Mouse (Mus musculus) 416B (cell line): ENCODE measurements at regions not wholly inside any gene's neighbourhood (a gene's known extent, or its start where the extent isn't known, plus 50 kb on each side); places are given as distances from the start of the nearest gene placed in this dataset.

ENCODE experiments used
- DNase-seq: peaks from one replicate; pipeline ENCODE4 v3.0.0; 2011; ENCODE audit warnings: low read depth

- peak; percentile 33 for DNase-seq
Observed at GRCm38 (mm10) chr15:15082577-15083128, 1645.9 kb upstream of the Cdh9 start.

GRCm38 (mm10) chr15:15088696-15089095 lies 1639.9 kb upstream of the Cdh9 start:
- peak; percentile 16 for DNase-seq

- peak; percentile 76 for DNase-seq
Observed at GRCm38 (mm10) chr15:15089783-15090182, 1638.8 kb upstream of the Cdh9 start.

- DNase-seq: no peak
Observed at GRCm38 (mm10) chr15:15091531-15092290, 1636.8 kb upstream of the Cdh9 start.

GRCm38 (mm10) chr15:15097391-15097790 lies 1631.2 kb upstream of the Cdh9 start:
- no peak for DNase-seq

- DNase-seq: peak; percentile 87
Observed at GRCm38 (mm10) chr15:15102185-15102584, 1626.4 kb upstream of the Cdh9 start.

GRCm38 (mm10) chr15:15120109-15120508 lies 1608.4 kb upstream of the Cdh9 start:
- no peak for DNase-seq

GRCm38 (mm10) chr15:15148791-15149190 lies 1579.8 kb upstream of the Cdh9 start:
- DNase-seq: no peak

- peak; percentile 22 for DNase-seq
Observed at GRCm38 (mm10) chr15:15155422-15155821, 1573.1 kb upstream of the Cdh9 start.

GRCm38 (mm10) chr15:15170387-15170786 lies 1558.2 kb upstream of the Cdh9 start:
- no peak for DNase-seq

- DNase-seq: peak; percentile 66
Observed at GRCm38 (mm10) chr15:15220296-15220695, 1508.3 kb upstream of the Cdh9 start.

- peak; percentile 67 for DNase-seq
Observed at GRCm38 (mm10) chr15:15229926-15230325, 1498.6 kb upstream of the Cdh9 start.

- peak; percentile 84 for DNase-seq
Observed at GRCm38 (mm10) chr15:15238309-15238708, 1490.2 kb upstream of the Cdh9 start.
